ENCODE assay signal across 8 mouse cellular contexts in the genomic region with DNA sequence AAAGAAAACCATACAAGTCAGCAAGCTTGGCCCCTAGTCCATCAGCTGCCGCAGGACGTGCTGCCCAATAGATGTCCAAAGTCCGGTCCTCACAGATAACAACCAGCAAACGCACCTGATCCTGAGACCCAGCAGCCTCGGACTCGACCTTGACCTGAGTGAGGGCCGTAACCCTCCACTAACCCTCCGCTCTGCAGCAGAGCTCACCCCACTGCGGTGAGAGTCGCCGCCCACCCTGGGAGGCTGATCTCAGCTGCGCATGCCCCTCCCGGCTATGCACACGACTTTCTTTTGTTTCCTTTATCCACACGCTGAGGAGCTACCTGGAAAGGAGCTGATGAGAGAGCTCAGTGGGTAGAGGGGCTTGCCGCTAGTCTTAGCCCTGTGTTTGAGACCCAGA. TPM values are rescaled to one million over a fixed set of nuclear protein-coding genes. Genes with fewer than 3 reads are reported as not detected.
DNase-seq lines count a peak whose midpoint lies in the region; ATAC-seq and TF ChIP-seq lines count a peak whose summit lies in the region.

No protein-coding gene starts in this region.

- DNase-seq in kidney, adult 11 months: no peak
- DNase-seq in limb, embryonic 10.5 days (ENCODE audit: low spot score): peak; percentile 64
- DNase-seq in cerebellum, adult 9-10 months: no peak
- no peak for DNase-seq in right cerebral cortex, postnatal 25 days

- TF ChIP-seq CTCF in olfactory bulb, adult 2 months (IDR thresholded peaks at IDR 0.05; ENCODE audit: insufficient read depth, low read depth, low read length): no peak

- peaks cover 2% of the 10 kb centered on the region; the same call in 1 of the 2 replicates for H3K9me3 ChIP-seq in kidney, embryonic 16.5 days (ENCODE audit: low read length)
- H3K9me3 ChIP-seq in embryonic facial prominence, embryonic 12.5 days: 0 out of 2 replicates have a peak, but pooled peaks cover 3% of the 10 kb centered on the region
- no peaks in the 10 kb centered on the region for H3K9me3 ChIP-seq in limb, embryonic 10.5 days (replicated peaks)

- peaks cover 23% of the 10 kb centered on the region for H3K4me1 ChIP-seq in kidney, embryonic 16.5 days (ENCODE audit: insufficient read depth, low read length)
- peaks cover 17% of the 10 kb centered on the region for H3K4me1 ChIP-seq in embryonic facial prominence, embryonic 12.5 days
- peaks cover 26% of the 10 kb centered on the region for H3K4me1 ChIP-seq in limb, embryonic 10.5 days
- H3K4me1 ChIP-seq in olfactory bulb, adult 2 months (ENCODE audit: control insufficient read depth, insufficient read depth, low read length): peaks cover 17% of the 10 kb centered on the region

- H3K27me3 ChIP-seq in kidney, embryonic 16.5 days (ENCODE audit: insufficient read depth, low read length): no peaks in the 10 kb centered on the region
- no peaks in the 10 kb centered on the region for H3K27me3 ChIP-seq in embryonic facial prominence, embryonic 12.5 days
- H3K27me3 ChIP-seq in limb, embryonic 10.5 days (ENCODE audit: low read depth, poor library complexity, severe bottlenecking): peaks cover 4% of the 10 kb centered on the region; the same call in 1 of the 2 replicates

- H3K27ac ChIP-seq in kidney, embryonic 16.5 days (ENCODE audit: low read length): no peak overlapping the region
- no peak overlapping the region for H3K27ac ChIP-seq in embryonic facial prominence, embryonic 12.5 days
- H3K27ac ChIP-seq in limb, embryonic 10.5 days: peak overlapping the region; percentile 79
- H3K27ac ChIP-seq in olfactory bulb, adult 2 months (ENCODE audit: insufficient read depth, low read depth, low read length): no peak overlapping the region

- no peak for ATAC-seq in kidney, embryonic 16.5 days (ENCODE audit: low FRiP score, low TSS enrichment)
- ATAC-seq in embryonic facial prominence, embryonic 12.5 days (ENCODE audit: insufficient number of reproducible peaks, insufficient read depth, low FRiP score, low TSS enrichment): peak; percentile 29; the same call in 1 of the 2 replicates
- ATAC-seq in inflammation-experienced regulatory T-cells, adult 6 months: no peak

- peaks cover 27% of the 10 kb centered on the region for H3K36me3 ChIP-seq in kidney, embryonic 16.5 days (ENCODE audit: insufficient read depth, low read length)
- peaks cover 30% of the 10 kb centered on the region for H3K36me3 ChIP-seq in embryonic facial prominence, embryonic 12.5 days
- peaks cover 38% of the 10 kb centered on the region for H3K36me3 ChIP-seq in limb, embryonic 10.5 days

- no peak for TF ChIP-seq POLR2A in olfactory bulb, adult 2 months (IDR thresholded peaks at IDR 0.05; ENCODE audit: insufficient read depth, low read depth, low read length)

- H3K9ac ChIP-seq in kidney, embryonic 16.5 days (replicated peaks; ENCODE audit: low read length): peak overlapping the region; percentile 67
- peak overlapping the region; percentile 43; the same call in 1 of the 2 replicates for H3K9ac ChIP-seq in embryonic facial prominence, embryonic 12.5 days

- 14% methylated on average over 16 of the region's 16 CpGs for WGBS in kidney, embryonic 16.5 days
- WGBS in embryonic facial prominence, embryonic 12.5 days: 13% methylated on average over 16 of the region's 16 CpGs
- 23% methylated on average over 16 of the region's 16 CpGs for WGBS in limb, embryonic 10.5 days
- WGBS in olfactory bulb, adult 2 months: 16% methylated on average over 16 of the region's 16 CpGs

- peak overlapping the region; percentile 39 for H3K4me3 ChIP-seq in kidney, embryonic 16.5 days (ENCODE audit: low read length)
- peak overlapping the region; percentile 19; the same call in 1 of the 2 replicates for H3K4me3 ChIP-seq in embryonic facial prominence, embryonic 12.5 days
- H3K4me3 ChIP-seq in limb, embryonic 10.5 days: peak overlapping the region; percentile 34
- peak overlapping the region; percentile 19 for H3K4me3 ChIP-seq in olfactory bulb, adult 2 months (ENCODE audit: insufficient read depth, low read depth, low read length)

- peak overlapping the region; percentile 61 for H3K4me2 ChIP-seq in kidney, embryonic 16.5 days (replicated peaks; ENCODE audit: low read depth, low read length)
- H3K4me2 ChIP-seq in embryonic facial prominence, embryonic 12.5 days (replicated peaks): peak overlapping the region; percentile 46

RNA-seq across cellular contexts. Expression of a gene that starts 11.8 kb away (rescaled TPM):
- polyA plus RNA-seq in kidney, embryonic 16.5 days (2015; fragmentation: Nextera tagmentation; extraction: Ambion mirVana): 67.4 and 68.1 TPM in 2 replicates
- polyA plus RNA-seq in embryonic facial prominence, embryonic 12.5 days (2016; fragmentation: Nextera tagmentation; extraction: Ambion mirVana): 61.3 and 68.7 TPM in 2 replicates
- polyA plus RNA-seq in limb, embryonic 10.5 days (2016; fragmentation: Nextera tagmentation; extraction: Ambion mirVana): 50.4 and 61.7 TPM in 2 replicates
- polyA plus RNA-seq in olfactory bulb, adult 2 months (2012; ENCODE audit: insufficient read depth, insufficient read length, low replicate concordance, missing spikeins): not detected in 2 replicates
- 10 to 100 TPM; 20.8 to 28.9 (median 21.5) TPM for polyA plus RNA-seq in inflammation-experienced regulatory T-cells, adult 6 months (2017; shearing (Covaris generic))

RNA-seq across cellular contexts. Expression of a gene that starts 20.9 kb away (rescaled TPM):
- 0.13 and 0.14 TPM in 2 replicates for polyA plus RNA-seq in kidney, embryonic 16.5 days (2015; fragmentation: Nextera tagmentation; extraction: Ambion mirVana)
- 0.42 and 0.64 TPM in 2 replicates for polyA plus RNA-seq in embryonic facial prominence, embryonic 12.5 days (2016; fragmentation: Nextera tagmentation; extraction: Ambion mirVana)
- polyA plus RNA-seq in limb, embryonic 10.5 days (2016; fragmentation: Nextera tagmentation; extraction: Ambion mirVana): 0.15 and 0.33 TPM in 2 replicates
- not detected in 2 replicates for polyA plus RNA-seq in olfactory bulb, adult 2 months (2012; ENCODE audit: insufficient read depth, insufficient read length, low replicate concordance, missing spikeins)
- polyA plus RNA-seq in inflammation-experienced regulatory T-cells, adult 6 months (2017; shearing (Covaris generic)): under 1 TPM in 1 of 3 experiments, not detected in 2; 0.17 TPM

RNA-seq across cellular contexts. Expression of a gene that starts 37.8 kb away (rescaled TPM):
- polyA plus RNA-seq in kidney, embryonic 16.5 days (2015; fragmentation: Nextera tagmentation; extraction: Ambion mirVana): 58.7 and 64.1 TPM in 2 replicates
- 33.6 and 33.9 TPM in 2 replicates for polyA plus RNA-seq in embryonic facial prominence, embryonic 12.5 days (2016; fragmentation: Nextera tagmentation; extraction: Ambion mirVana)
- 38.5 and 41.3 TPM in 2 replicates for polyA plus RNA-seq in limb, embryonic 10.5 days (2016; fragmentation: Nextera tagmentation; extraction: Ambion mirVana)
- not detected in 2 replicates for polyA plus RNA-seq in olfactory bulb, adult 2 months (2012; ENCODE audit: insufficient read depth, insufficient read length, low replicate concordance, missing spikeins)
- 10 to 100 TPM; 23.5 to 32.5 (median 24.2) TPM for polyA plus RNA-seq in inflammation-experienced regulatory T-cells, adult 6 months (2017; shearing (Covaris generic))
